23 mouse cellular contexts compared by ENCODE assay signal in the genomic region with DNA sequence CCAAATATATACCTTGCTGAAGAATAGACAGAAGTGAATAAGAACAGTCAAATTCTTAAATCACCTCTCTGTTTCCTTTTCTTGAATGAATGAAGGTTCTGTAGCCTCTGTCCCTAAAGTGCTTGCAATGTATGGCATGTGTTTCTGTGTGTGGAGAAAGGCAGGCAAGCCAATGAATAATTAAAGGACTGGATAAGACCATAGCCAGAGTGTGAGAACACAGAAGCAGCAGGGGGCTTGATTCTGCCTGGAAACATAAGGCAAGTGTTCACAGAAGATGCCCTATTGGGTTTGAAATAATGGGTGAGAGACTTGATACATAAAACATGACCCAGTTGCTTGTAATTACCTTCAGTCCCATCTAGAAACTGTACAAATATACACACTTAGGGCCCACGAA.
DNase-seq lines count a peak whose midpoint lies in the region; ATAC-seq and TF ChIP-seq lines count a peak whose summit lies in the region.
"Had no signal": no experiment of that assay in that cellular context is flagged by ENCODE, and none has a peak within 500 bp of the region (broad histone marks: within the 10 kb centered on the region; RNA-seq: fewer than 3 reads in every experiment).

No protein-coding gene starts in this region.

- H3K27me3 ChIP-seq in hindbrain, embryonic 11.5 days (ENCODE audit: control insufficient read depth, insufficient read depth, low read length), result no peaks in the 10 kb centered on the region
- no peaks in the 10 kb centered on the region for H3K27me3 ChIP-seq in hindbrain, embryonic 16.5 days (replicated peaks; ENCODE audit: control insufficient read depth, insufficient read depth, low read length)
- no peaks in the 10 kb centered on the region for H3K27me3 ChIP-seq in neural tube, embryonic 11.5 days (ENCODE audit: control insufficient read depth, insufficient read depth, low read length)
- H3K27me3 ChIP-seq in neural tube, embryonic 15.5 days (replicated peaks), result no peaks in the 10 kb centered on the region
- no peaks in the 10 kb centered on the region for H3K27me3 ChIP-seq in forebrain, postnatal 0 days (ENCODE audit: insufficient read depth, low read length)
- no peaks in the 10 kb centered on the region for H3K27me3 ChIP-seq in liver, postnatal 0 days (ENCODE audit: insufficient read depth, low read length)
- H3K27me3 ChIP-seq: embryonic facial prominence, embryonic 13.5 days; hindbrain, embryonic 15.5 days; kidney, embryonic 15.5 days; limb, embryonic 12.5 days; liver, embryonic 13.5 days; lung, embryonic 15.5 days; neural tube, embryonic 13.5 days; stomach, embryonic 15.5 days had no signal

- ATAC-seq in hindbrain, embryonic 11.5 days (ENCODE audit: low FRiP score), result peak; percentile 72
- ATAC-seq in hindbrain, embryonic 16.5 days, result no peak
- peak; percentile 81; the same call in 1 of the 2 replicates for ATAC-seq in neural tube, embryonic 11.5 days (ENCODE audit: insufficient read depth, low FRiP score, low TSS enrichment)
- no peak for ATAC-seq in neural tube, embryonic 15.5 days (ENCODE audit: low FRiP score)
- peak; percentile 48 for ATAC-seq in forebrain, postnatal 0 days
- no peak for ATAC-seq in monocyte, adult 5-6 weeks (replicated peaks; ENCODE audit: insufficient number of reproducible peaks, low FRiP score, low TSS enrichment, poor library complexity, severe bottlenecking)
- no peak for ATAC-seq in liver, postnatal 0 days
- ATAC-seq: intestine, postnatal 0 days had no signal

- H3K27ac ChIP-seq in hindbrain, embryonic 11.5 days (ENCODE audit: low read depth, low read length), result no peak overlapping the region
- H3K27ac ChIP-seq in hindbrain, embryonic 16.5 days (ENCODE audit: low read depth, low read length), result no peak overlapping the region
- H3K27ac ChIP-seq in neural tube, embryonic 11.5 days (ENCODE audit: low read depth, low read length), result no peak overlapping the region
- no peak overlapping the region for H3K27ac ChIP-seq in neural tube, embryonic 15.5 days (replicated peaks)
- no peak overlapping the region for H3K27ac ChIP-seq in forebrain, postnatal 0 days (ENCODE audit: low read depth, low read length)
- no peak overlapping the region for H3K27ac ChIP-seq in liver, postnatal 0 days (ENCODE audit: low read depth)
- H3K27ac ChIP-seq: embryonic facial prominence, embryonic 13.5 days; heart, embryonic 10.5 days; hindbrain, embryonic 15.5 days; kidney, embryonic 15.5 days; limb, embryonic 12.5 days; liver, embryonic 13.5 days; lung, embryonic 15.5 days; neural tube, embryonic 13.5 days; stomach, embryonic 15.5 days had no signal

- WGBS in hindbrain, embryonic 11.5 days, result 58% methylated on average over 1 of the region's 1 CpGs
- 24% methylated on average over 1 of the region's 1 CpGs for WGBS in hindbrain, embryonic 16.5 days
- 63% methylated on average over 1 of the region's 1 CpGs for WGBS in neural tube, embryonic 11.5 days
- WGBS in neural tube, embryonic 15.5 days, result 21% methylated on average over 1 of the region's 1 CpGs
- WGBS in forebrain, postnatal 0 days, result 15% methylated on average over 1 of the region's 1 CpGs
- WGBS in liver, postnatal 0 days (ENCODE audit: insufficient replicate concordance), result 63% methylated on average over 1 of the region's 1 CpGs

- no peaks in the 10 kb centered on the region for H3K4me1 ChIP-seq in hindbrain, embryonic 11.5 days (replicated peaks; ENCODE audit: control insufficient read depth, insufficient read depth, low read length)
- H3K4me1 ChIP-seq in hindbrain, embryonic 16.5 days (ENCODE audit: control insufficient read depth, insufficient read depth, low read depth, low read length), result no peaks in the 10 kb centered on the region
- H3K4me1 ChIP-seq in neural tube, embryonic 11.5 days (ENCODE audit: control insufficient read depth, insufficient read depth, low read length), result 0 out of 2 replicates have a peak, but pooled peaks cover 4% of the 10 kb centered on the region
- H3K4me1 ChIP-seq in neural tube, embryonic 15.5 days, result no peaks in the 10 kb centered on the region
- H3K4me1 ChIP-seq in forebrain, postnatal 0 days (ENCODE audit: insufficient read depth), result no peaks in the 10 kb centered on the region
- H3K4me1 ChIP-seq in liver, postnatal 0 days (ENCODE audit: insufficient read depth), result no peaks in the 10 kb centered on the region
- H3K4me1 ChIP-seq: heart, embryonic 10.5 days; hindbrain, embryonic 15.5 days; limb, embryonic 12.5 days; liver, embryonic 13.5 days; lung, embryonic 15.5 days; stomach, embryonic 15.5 days had no signal

- no peak overlapping the region for H3K4me2 ChIP-seq in hindbrain, embryonic 11.5 days (replicated peaks; ENCODE audit: low read depth, low read length)
- no peak overlapping the region for H3K4me2 ChIP-seq in hindbrain, embryonic 16.5 days (ENCODE audit: low read length)
- no peak overlapping the region for H3K4me2 ChIP-seq in neural tube, embryonic 11.5 days (ENCODE audit: low read depth)
- no peak overlapping the region for H3K4me2 ChIP-seq in neural tube, embryonic 15.5 days
- H3K4me2 ChIP-seq in forebrain, postnatal 0 days (ENCODE audit: low read depth), result no peak overlapping the region
- H3K4me2 ChIP-seq in liver, postnatal 0 days (ENCODE audit: low read depth, low read length), result no peak overlapping the region
- H3K4me2 ChIP-seq: embryonic facial prominence, embryonic 13.5 days; hindbrain, embryonic 15.5 days; kidney, embryonic 15.5 days; limb, embryonic 12.5 days; liver, embryonic 13.5 days; lung, embryonic 15.5 days; neural tube, embryonic 13.5 days; stomach, embryonic 15.5 days had no signal

- no peak for TF ChIP-seq CTCF in forebrain, postnatal 0 days (IDR thresholded peaks at IDR 0.05; ENCODE audit: low read depth)
- no peak for TF ChIP-seq CTCF in liver, postnatal 0 days (IDR thresholded peaks at IDR 0.05; ENCODE audit: low read depth)

- no peaks in the 10 kb centered on the region for H3K36me3 ChIP-seq in hindbrain, embryonic 11.5 days (ENCODE audit: control insufficient read depth, insufficient read depth, low read length)
- H3K36me3 ChIP-seq in hindbrain, embryonic 16.5 days (ENCODE audit: control insufficient read depth, insufficient read depth, low read length), result no peaks in the 10 kb centered on the region
- no peaks in the 10 kb centered on the region for H3K36me3 ChIP-seq in neural tube, embryonic 11.5 days (ENCODE audit: control insufficient read depth, insufficient read depth, low read length)
- no peaks in the 10 kb centered on the region for H3K36me3 ChIP-seq in neural tube, embryonic 15.5 days
- no peaks in the 10 kb centered on the region for H3K36me3 ChIP-seq in forebrain, postnatal 0 days (ENCODE audit: insufficient read depth)
- H3K36me3 ChIP-seq in liver, postnatal 0 days (replicated peaks; ENCODE audit: insufficient read depth, low read length), result no peaks in the 10 kb centered on the region
- H3K36me3 ChIP-seq: embryonic facial prominence, embryonic 13.5 days; heart, embryonic 10.5 days; hindbrain, embryonic 15.5 days; kidney, embryonic 15.5 days; limb, embryonic 12.5 days; liver, embryonic 13.5 days; lung, embryonic 15.5 days; neural tube, embryonic 13.5 days; stomach, embryonic 15.5 days had no signal

- no peak for TF ChIP-seq EP300 in liver, postnatal 0 days (IDR thresholded peaks at IDR 0.05; ENCODE audit: low read depth)

- H3K9ac ChIP-seq in hindbrain, embryonic 11.5 days (ENCODE audit: low read depth, low read length), result no peak overlapping the region
- no peak overlapping the region for H3K9ac ChIP-seq in hindbrain, embryonic 16.5 days (ENCODE audit: low read depth, low read length)
- H3K9ac ChIP-seq in neural tube, embryonic 11.5 days (ENCODE audit: low read length), result no peak overlapping the region
- no peak overlapping the region for H3K9ac ChIP-seq in neural tube, embryonic 15.5 days (replicated peaks)
- H3K9ac ChIP-seq in forebrain, postnatal 0 days, result no peak overlapping the region
- H3K9ac ChIP-seq in liver, postnatal 0 days (replicated peaks), result no peak overlapping the region
- H3K9ac ChIP-seq: embryonic facial prominence, embryonic 13.5 days; hindbrain, embryonic 15.5 days; kidney, embryonic 15.5 days; limb, embryonic 12.5 days; liver, embryonic 13.5 days; lung, embryonic 15.5 days; neural tube, embryonic 13.5 days; stomach, embryonic 15.5 days had no signal

- peak; percentile 43 for DNase-seq in hindbrain, embryonic 11.5 days (ENCODE audit: low spot score)
- DNase-seq in neural tube, embryonic 11.5 days (ENCODE audit: low spot score), result peak; percentile 22
- peak; percentile 20 for DNase-seq in forebrain, postnatal 0 days
- no peak for DNase-seq in liver, postnatal 0 days
- DNase-seq: B cell, adult 2 months; cerebellum, adult 8-10 months; kidney, postnatal 4 days; layer of hippocampus, adult 9-11 months; liver, embryonic 13.5 days; lung, postnatal 4 days; thymus, adult 2 months had no signal

- no peaks in the 10 kb centered on the region for H3K9me3 ChIP-seq in hindbrain, embryonic 11.5 days (ENCODE audit: control insufficient read depth, low read length)
- H3K9me3 ChIP-seq in hindbrain, embryonic 16.5 days (ENCODE audit: control insufficient read depth, low read length), result no peaks in the 10 kb centered on the region
- no peaks in the 10 kb centered on the region for H3K9me3 ChIP-seq in neural tube, embryonic 11.5 days (ENCODE audit: control insufficient read depth, low read length)
- no peaks in the 10 kb centered on the region for H3K9me3 ChIP-seq in neural tube, embryonic 15.5 days (replicated peaks)
- no peaks in the 10 kb centered on the region for H3K9me3 ChIP-seq in forebrain, postnatal 0 days (ENCODE audit: low read length)
- no peaks in the 10 kb centered on the region for H3K9me3 ChIP-seq in liver, postnatal 0 days (ENCODE audit: low read length)
- H3K9me3 ChIP-seq: embryonic facial prominence, embryonic 13.5 days; heart, embryonic 10.5 days; hindbrain, embryonic 15.5 days; kidney, embryonic 15.5 days; limb, embryonic 12.5 days; liver, embryonic 13.5 days; lung, embryonic 15.5 days; neural tube, embryonic 13.5 days; stomach, embryonic 15.5 days had no signal

- H3K4me3 ChIP-seq in hindbrain, embryonic 11.5 days (ENCODE audit: low read depth, low read length), result no peak overlapping the region
- no peak overlapping the region for H3K4me3 ChIP-seq in hindbrain, embryonic 16.5 days (ENCODE audit: low read length)
- no peak overlapping the region for H3K4me3 ChIP-seq in neural tube, embryonic 11.5 days (ENCODE audit: low read depth, low read length)
- H3K4me3 ChIP-seq in neural tube, embryonic 15.5 days (replicated peaks), result no peak overlapping the region
- H3K4me3 ChIP-seq in forebrain, postnatal 0 days (ENCODE audit: low read depth, low read length), result no peak overlapping the region
- no peak overlapping the region for H3K4me3 ChIP-seq in liver, postnatal 0 days (ENCODE audit: low read depth, low read length)
- H3K4me3 ChIP-seq: embryonic facial prominence, embryonic 13.5 days; heart, embryonic 10.5 days; hindbrain, embryonic 15.5 days; kidney, embryonic 15.5 days; limb, embryonic 12.5 days; liver, embryonic 13.5 days; lung, embryonic 15.5 days; neural tube, embryonic 13.5 days; stomach, embryonic 15.5 days had no signal

Comparison
In these comparisons a context has a peak if more than half of its experiments do, and no peak if none do; other contexts are left out.
1. ATAC-seq: peak in hindbrain, embryonic 11.5 days (single experiment), neural tube, embryonic 11.5 days (single experiment) and forebrain, postnatal 0 days (single experiment); none in hindbrain, embryonic 16.5 days (single experiment), neural tube, embryonic 15.5 days (single experiment), monocyte, adult 5-6 weeks (single experiment) and liver, postnatal 0 days (single experiment).